Mouse (Mus musculus) lung, postnatal 0 days (tissue): ENCODE results near the gene Syn2.

Experiments
- CTCF ChIP-seq: IDR thresholded peaks from 2 replicates; pipeline ENCODE4 v1.5.1; 2016; ENCODE audit warnings: antibody characterized with exemption, mild to moderate bottlenecking
- EP300 ChIP-seq: IDR thresholded peaks from 2 replicates; pipeline ENCODE4 v1.6.1; 2016; ENCODE audit warnings: antibody characterized with exemption, mild to moderate bottlenecking, control low read depth

GRCm38 (mm10) chr6:115275116-115275815 is 140.6 kb downstream of the Syn2 start:
- TF ChIP-seq CTCF (no peak), EP300 (no peak)
